Mouse (Mus musculus) heart, embryonic 12.5 days (tissue): ENCODE measurements around the gene Pola1. TPM values are rescaled to one million over a fixed set of nuclear protein-coding genes. Genes with fewer than 3 reads are reported as not detected.

Source experiments
- ATAC-seq: fragments of 200-750 bp; cut with Nextera tagmentation; 2 replicates; pipeline ENCODE4 v1.8.0; 2017; ENCODE audit warnings: moderate TSS enrichment, moderate library complexity; ENCODE audit not compliant: insufficient number of reproducible peaks, low FRiP score
- H3K27ac ChIP-seq: fragments of 300-500 bp; sonication (generic); 2 replicates; pipeline ENCODE4 v1.5.1; 2016; ENCODE audit warnings: mild to moderate bottlenecking, moderate library complexity; ENCODE audit not compliant: poor library complexity, severe bottlenecking
- H3K27me3 ChIP-seq: fragments of 300-500 bp; sonication (generic); replicated peaks from 2 replicates; pipeline ENCODE4 v1.6.1; 2016; ENCODE audit warnings: mild to moderate bottlenecking, moderate library complexity
- H3K36me3 ChIP-seq: fragments of 300-500 bp; sonication (generic); 2 replicates; pipeline ENCODE4 v1.6.1; 2016; ENCODE audit warnings: mild to moderate bottlenecking, moderate library complexity
- H3K4me1 ChIP-seq: fragments of 300-500 bp; sonication (generic); replicated peaks from 2 replicates; pipeline ENCODE4 v1.6.1; 2016; ENCODE audit warnings: mild to moderate bottlenecking
- H3K4me2 ChIP-seq: fragments of 300-500 bp; sonication (generic); 2 replicates; pipeline ENCODE4 v1.6.1; 2016; ENCODE audit warnings: mild to moderate bottlenecking, moderate library complexity
- H3K4me3 ChIP-seq: fragments of 300-500 bp; sonication (generic); 2 replicates; pipeline ENCODE4 v1.5.1; 2016; ENCODE audit warnings: mild to moderate bottlenecking
- H3K9ac ChIP-seq: fragments of 300-500 bp; sonication (generic); 2 replicates; pipeline ENCODE4 v1.6.1; 2016; ENCODE audit warnings: mild to moderate bottlenecking, moderate library complexity
- H3K9me3 ChIP-seq: fragments of 300-500 bp; sonication (generic); replicated peaks from 2 replicates; pipeline ENCODE4 v1.6.1; 2016; ENCODE audit warnings: mild to moderate bottlenecking, moderate library complexity
- WGBS: fragments of 180-500 bp; shearing (Covaris S2); methylation state at CpG from one replicate; pipeline ENCODE4 v1.1.7; 2016; 5-methylcytosine and 5-hydroxymethylcytosine counted together
- polyA plus RNA-seq: library from polyadenylated mRNA; unstranded; fragments of >200 nt; fragmentation: Nextera tagmentation; extraction: Ambion mirVana; gene quantifications from 2 replicates; pipeline ENCODE4 v1.2.1, GENCODE M21; 2016

The Pola1 gene
- polyA plus RNA-seq = 13.3 and 14.8 TPM in 2 replicates

DNA sequence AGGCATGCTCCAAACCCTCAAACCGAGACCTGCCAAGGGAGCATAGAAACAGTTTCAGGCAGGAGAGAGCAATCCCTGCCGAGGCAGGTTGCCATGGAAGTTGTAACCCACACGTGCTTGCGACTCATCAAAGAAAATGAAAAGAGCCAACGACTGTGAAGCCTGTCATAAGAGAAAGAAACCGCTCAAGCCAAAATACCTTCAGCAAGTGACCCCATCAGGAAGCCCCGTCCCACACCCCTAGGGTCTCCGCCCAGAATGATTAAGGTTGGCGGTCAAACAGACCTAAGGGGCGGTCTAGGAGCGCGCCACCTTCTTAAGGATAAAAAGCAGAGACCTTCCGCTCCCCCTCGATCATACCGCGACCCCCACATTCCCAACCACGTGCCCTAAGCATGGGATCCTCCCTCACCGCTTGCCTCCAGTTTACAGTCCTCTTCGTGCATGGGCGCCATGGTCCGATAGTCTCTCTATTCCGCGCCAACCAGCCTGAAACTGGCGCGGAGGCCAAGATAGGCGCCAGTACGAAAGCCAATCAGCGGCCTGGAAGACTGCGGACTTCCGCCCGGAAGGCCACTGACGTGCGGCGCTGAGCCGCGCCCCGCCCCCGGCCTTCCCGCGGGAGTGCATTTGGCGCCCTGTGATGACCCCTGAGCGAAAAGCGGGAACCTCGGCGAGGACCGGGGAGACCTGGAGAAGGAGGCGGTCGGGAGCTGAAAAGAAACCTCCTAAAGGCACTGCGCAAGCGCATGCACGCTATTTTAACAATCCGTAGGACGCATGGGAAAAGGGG lies at the start of gene Pola1:
TSS of gene Pola1 (minus strand) at position 499 of the 793 bp plus-strand sequence.
- Histone ChIP-seq H3K4me3 (peak within 1 kb of the TSS; percentile 72), H3K9me3 (no peaks in the 10 kb centered on the region), H3K36me3 (no peaks in the 10 kb centered on the region), H3K27me3 (no peaks in the 10 kb centered on the region), H3K9ac (peak within 1 kb of the TSS; percentile 73), H3K27ac (peak within 1 kb of the TSS; percentile 32), H3K4me2 (peak within 1 kb of the TSS; percentile 72), H3K4me1 (no peaks in the 10 kb centered on the region)
- peak; percentile 95 for ATAC-seq
- 18% methylated on average over 53 of the region's 53 CpGs for WGBS

DNA sequence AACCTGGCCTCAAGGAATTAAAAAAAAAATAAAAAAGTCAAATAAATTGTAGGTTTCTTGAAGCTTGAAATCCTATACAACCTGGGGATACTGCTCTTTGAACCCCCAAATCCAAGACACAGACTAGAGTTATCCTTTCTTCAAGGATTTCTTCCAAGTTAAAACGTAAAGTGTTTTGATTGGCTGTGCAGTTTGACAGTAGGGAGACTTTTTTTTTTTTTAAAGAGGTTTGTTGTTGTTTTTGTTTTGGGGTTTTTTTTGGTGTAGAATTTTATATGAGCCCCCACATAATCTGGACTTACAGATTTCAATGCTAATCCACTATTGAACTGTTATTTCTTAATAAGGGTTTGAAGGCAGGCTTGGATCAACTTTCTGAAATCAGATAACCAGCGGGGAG lies 44.3 kb upstream of the Pola1 start:
- 52% methylated on average over 2 of the region's 2 CpGs for WGBS
- Histone ChIP-seq H3K4me3 (no peak overlapping the region), H3K27ac (no peak overlapping the region), H3K36me3 (no peaks in the 10 kb centered on the region), H3K4me2 (no peak overlapping the region), H3K9ac (no peak overlapping the region), H3K9me3 (no peaks in the 10 kb centered on the region), H3K27me3 (no peaks in the 10 kb centered on the region; the same call in 1 of the 2 replicates), H3K4me1 (no peaks in the 10 kb centered on the region)
- ATAC-seq = no peak

DNA sequence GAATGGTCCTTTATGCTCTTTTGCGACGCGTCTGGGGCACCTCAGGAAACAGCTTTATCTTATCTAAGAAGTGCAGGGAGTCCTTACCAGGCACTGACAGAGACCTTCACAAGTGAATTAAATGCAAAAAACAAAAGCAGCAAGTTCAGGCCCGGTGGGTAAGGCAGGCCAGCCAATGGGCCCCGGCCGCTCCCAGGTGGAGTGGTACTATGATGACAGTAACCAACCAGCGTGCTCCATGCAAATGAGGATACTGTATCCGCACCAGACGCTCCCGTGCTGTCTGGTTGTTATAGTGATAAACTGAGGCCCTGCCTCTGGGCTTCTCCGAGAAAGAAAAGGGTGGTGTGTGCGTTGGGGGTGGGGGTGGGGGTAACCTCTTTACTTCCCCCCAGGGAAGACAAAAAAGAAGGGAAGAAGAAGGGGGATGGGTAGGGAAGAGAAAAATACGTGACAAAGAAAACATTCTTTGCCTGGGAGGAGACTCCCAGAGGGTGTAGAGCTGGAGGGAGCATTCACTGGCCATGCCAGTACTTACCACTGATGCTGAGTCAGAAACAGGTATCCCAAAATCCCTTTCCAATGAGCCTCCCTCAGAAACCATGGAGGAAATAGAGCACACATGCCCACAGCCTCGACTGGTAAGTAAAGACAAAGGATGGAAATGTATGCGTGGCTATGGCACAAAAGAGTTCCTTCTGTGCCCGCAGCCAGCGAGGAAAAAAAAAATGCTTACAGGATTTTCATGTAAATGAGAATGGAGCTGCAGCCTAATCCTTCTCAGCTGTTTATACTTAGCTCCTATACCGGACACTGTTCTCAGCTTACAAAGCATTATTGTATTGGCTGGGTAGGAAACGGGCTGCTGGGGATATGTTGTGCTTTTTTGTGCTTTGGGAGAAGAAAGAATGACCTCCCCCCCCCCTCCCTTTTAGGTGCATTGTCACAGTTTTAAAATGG lies 43.2 kb upstream of the Pola1 start:
- peak overlapping the region; percentile 74 for H3K4me2 ChIP-seq
- H3K9ac ChIP-seq = peak overlapping the region; percentile 45; the same call in 1 of the 2 replicates
- H3K4me1 ChIP-seq = no peaks in the 10 kb centered on the region
- peak overlapping the region; percentile 70 for H3K27ac ChIP-seq
- WGBS = 10% methylated on average over 19 of the region's 19 CpGs
- H3K4me3 ChIP-seq = peak overlapping the region; percentile 48
- no peaks in the 10 kb centered on the region for H3K9me3 ChIP-seq
- H3K27me3 ChIP-seq = no peaks in the 10 kb centered on the region; the same call in 1 of the 2 replicates
- no peaks in the 10 kb centered on the region for H3K36me3 ChIP-seq
- peak; percentile 100 for ATAC-seq

DNA sequence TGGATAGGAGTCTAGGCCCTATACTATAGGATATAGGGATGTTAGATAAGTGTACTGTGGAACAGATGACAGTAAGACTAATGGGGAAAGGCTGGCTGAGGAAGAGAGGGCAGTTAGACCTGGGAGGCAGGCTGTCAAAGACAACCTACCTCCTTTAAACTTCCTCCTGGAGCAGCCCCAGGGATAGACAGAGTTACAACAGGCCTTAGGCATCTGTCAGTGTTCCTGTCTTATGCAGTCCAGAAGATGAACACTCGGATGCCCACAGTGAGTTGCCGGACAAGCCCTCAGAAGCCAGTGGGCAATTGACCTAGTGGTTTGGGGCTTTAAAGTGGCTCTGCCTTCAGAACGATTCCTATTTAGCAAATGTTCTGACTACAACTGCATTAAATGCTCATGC lies 42.5 kb upstream of the Pola1 start:
- Histone ChIP-seq H3K4me2 (peak overlapping the region; percentile 74), H3K9ac (no peak overlapping the region), H3K4me1 (no peaks in the 10 kb centered on the region), H3K27ac (peak overlapping the region; percentile 66), H3K9me3 (no peaks in the 10 kb centered on the region), H3K27me3 (no peaks in the 10 kb centered on the region; the same call in 1 of the 2 replicates), H3K4me3 (peak overlapping the region; percentile 48; the same call in 1 of the 2 replicates), H3K36me3 (no peaks in the 10 kb centered on the region)
- ATAC-seq = peak; percentile 38; the same call in 1 of the 2 replicates
- WGBS = 21% methylated on average over 3 of the region's 3 CpGs

DNA sequence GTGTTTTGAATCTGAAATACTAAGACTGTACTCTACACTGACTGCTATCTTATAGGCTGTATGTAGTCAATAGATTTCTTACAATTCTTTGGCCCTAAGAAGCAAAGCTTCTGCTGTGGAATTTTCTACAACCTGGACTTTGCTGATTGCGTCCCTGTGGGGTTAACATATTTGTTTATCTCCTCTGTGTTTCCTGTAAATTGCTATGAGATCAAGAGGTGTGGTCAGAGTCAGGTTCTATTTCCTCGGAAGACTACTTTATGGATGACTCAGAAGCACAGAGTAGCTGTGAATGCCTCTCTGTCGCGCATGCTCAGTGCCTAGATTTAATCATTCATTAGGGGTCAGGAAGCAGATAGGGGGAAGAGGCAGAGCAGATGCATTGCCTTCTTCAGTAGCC lies 32.8 kb upstream of the Pola1 start:
- H3K27me3 ChIP-seq = no peaks in the 10 kb centered on the region
- no peak for ATAC-seq
- no peaks in the 10 kb centered on the region for H3K9me3 ChIP-seq
- no peak overlapping the region for H3K9ac ChIP-seq
- no peaks in the 10 kb centered on the region for H3K4me1 ChIP-seq
- H3K27ac ChIP-seq = no peak overlapping the region
- no peak overlapping the region for H3K4me2 ChIP-seq
- WGBS = 44% methylated on average over 4 of the region's 4 CpGs
- no peak overlapping the region for H3K4me3 ChIP-seq
- no peaks in the 10 kb centered on the region for H3K36me3 ChIP-seq

DNA sequence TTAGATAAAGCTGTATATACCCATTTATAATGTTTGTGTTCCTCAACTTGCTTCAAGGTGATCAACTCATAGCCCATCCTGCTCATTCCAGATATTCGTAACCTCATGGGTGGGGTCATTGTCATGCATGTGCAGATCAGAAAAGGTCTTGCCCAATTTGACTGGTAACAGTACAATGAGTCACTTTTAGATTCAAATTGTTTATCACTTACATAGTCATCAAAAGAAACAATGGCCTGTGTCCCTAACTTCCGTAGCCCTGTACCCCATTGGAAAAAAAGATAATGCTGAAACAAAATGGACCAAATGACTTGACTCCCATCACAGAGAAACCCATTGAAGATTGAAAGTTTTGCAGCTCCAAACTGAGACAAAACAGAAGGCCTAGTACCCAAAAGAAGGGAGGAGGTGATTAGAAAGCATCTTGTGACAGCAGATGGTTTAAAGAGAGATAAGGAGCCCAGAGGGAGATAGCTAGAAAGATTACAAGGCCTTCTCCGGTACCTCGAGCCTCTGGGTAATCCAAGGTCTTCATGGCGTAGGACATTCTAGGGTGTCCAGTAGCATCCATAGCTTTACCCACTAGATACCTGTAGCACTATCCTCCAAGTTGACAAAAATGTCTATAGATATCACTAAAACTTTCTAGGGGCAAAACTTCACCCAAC lies 32.1 kb upstream of the Pola1 start:
- H3K27ac ChIP-seq = no peak overlapping the region
- H3K36me3 ChIP-seq = no peaks in the 10 kb centered on the region
- no peaks in the 10 kb centered on the region for H3K27me3 ChIP-seq
- no peaks in the 10 kb centered on the region for H3K4me1 ChIP-seq
- H3K4me3 ChIP-seq = no peak overlapping the region
- no peak overlapping the region for H3K4me2 ChIP-seq
- WGBS = 70% methylated on average over 5 of the region's 5 CpGs
- H3K9me3 ChIP-seq = no peaks in the 10 kb centered on the region
- ATAC-seq = no peak
- H3K9ac ChIP-seq = no peak overlapping the region

DNA sequence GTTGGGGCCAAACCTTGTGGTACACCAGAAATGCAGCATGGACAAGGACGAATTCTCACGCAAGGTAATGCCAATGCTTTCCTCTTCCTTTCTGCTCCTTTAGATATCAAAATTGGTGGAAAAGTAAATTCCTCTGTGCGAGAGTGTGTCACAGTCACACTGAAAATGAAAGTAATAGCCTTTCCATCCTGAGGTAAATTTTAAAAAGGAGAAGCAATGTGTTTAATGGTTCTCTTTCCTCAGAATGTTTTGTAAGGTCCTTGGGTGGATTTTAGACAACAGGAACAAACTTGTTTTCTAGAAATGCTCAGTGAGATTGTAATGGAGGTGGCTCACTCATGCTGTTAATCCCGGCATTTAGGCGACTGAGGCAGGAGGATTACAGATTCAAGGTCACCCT lies 23.2 kb upstream of the Pola1 start:
- 72% methylated on average over 5 of the region's 5 CpGs for WGBS
- H3K36me3 ChIP-seq = no peaks in the 10 kb centered on the region

DNA sequence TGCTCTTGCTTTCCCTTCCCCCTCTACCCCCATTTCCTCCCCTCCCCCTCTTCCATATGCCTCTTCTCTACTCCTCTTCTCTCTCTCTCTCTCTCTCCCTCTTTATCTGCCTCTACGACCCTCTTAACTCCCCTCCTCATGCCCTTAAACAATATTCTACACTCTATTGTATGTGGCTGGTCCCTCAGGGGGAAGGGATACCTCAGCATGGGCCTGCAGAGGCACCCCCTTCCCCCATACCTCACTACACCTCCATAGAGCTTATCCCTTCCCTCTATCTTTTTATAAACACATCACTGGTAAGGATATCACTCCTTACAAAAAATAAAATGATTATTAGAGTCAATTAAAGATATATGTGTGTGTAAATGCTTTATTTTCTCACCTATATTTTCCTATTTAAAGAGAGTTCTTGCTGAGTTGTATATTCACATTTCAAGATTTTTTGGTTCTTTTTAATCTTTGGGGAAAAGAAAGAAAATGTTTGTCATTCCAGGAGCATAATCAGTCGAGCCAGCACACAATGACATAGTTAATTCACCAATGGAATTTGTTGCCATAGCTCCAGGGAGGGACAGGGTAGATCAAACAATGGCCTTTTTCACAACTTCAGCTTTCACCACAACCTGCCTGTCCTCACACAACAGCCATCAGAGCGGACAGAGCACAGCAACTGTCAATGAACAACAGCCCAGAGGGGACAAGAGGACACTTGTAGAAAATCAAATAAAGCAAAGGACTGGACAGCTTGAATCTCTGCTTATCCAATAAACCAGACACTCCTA lies 22.5 kb upstream of the Pola1 start, which contains the start of gene Pcyt1b:
TSS of gene Pcyt1b (plus strand) at position 646 of the 785 bp plus-strand sequence.
- Histone ChIP-seq H3K9me3 (no peaks in the 10 kb centered on the region), H3K9ac (no peak within 1 kb of the TSS), H3K4me1 (0 out of 2 replicates have a peak, but pooled peaks cover 3% of the 10 kb centered on the region), H3K27ac (no peak within 1 kb of the TSS), H3K4me3 (no peak within 1 kb of the TSS), H3K36me3 (no peaks in the 10 kb centered on the region), H3K27me3 (no peaks in the 10 kb centered on the region), H3K4me2 (no peak within 1 kb of the TSS)
- no peak for ATAC-seq
- 14% methylated on average over 3 of the region's 3 CpGs for WGBS

More for the DNA sequence above, 23.2 kb upstream of the Pola1 start:
- no peaks in the 10 kb centered on the region for H3K9me3 ChIP-seq
- no peaks in the 10 kb centered on the region for H3K27me3 ChIP-seq
- H3K27ac ChIP-seq = no peak overlapping the region
- no peak overlapping the region for H3K4me3 ChIP-seq
- H3K9ac ChIP-seq = no peak overlapping the region
- H3K4me1 ChIP-seq = 0 out of 2 replicates have a peak, but pooled peaks cover 3% of the 10 kb centered on the region
- no peak overlapping the region for H3K4me2 ChIP-seq
- ATAC-seq = no peak

DNA sequence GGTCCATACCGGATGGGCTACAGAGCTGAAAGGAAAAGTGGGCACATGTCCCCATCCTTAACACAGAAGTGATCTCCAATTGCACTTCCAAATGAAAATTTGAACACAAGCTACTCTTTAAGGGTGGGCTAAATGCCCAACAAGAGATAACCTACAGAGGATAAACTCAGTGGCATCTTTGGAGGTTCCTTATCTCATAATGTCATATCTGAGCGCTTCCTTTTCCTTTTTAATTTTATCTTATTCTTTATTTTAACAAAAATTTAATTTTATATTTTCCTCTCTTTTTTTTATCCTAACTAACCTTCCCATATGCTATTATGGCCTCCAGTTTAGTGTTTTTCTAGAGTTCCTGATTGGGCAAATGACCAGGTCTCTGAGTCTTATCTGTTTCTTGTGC lies 18.8 kb upstream of the Pola1 start:
- no peaks in the 10 kb centered on the region for H3K27me3 ChIP-seq
- H3K9me3 ChIP-seq = no peaks in the 10 kb centered on the region
- H3K4me3 ChIP-seq = no peak overlapping the region
- 86% methylated on average over 2 of the region's 2 CpGs for WGBS
- no peak overlapping the region for H3K27ac ChIP-seq
- no peak overlapping the region for H3K9ac ChIP-seq
- 0 out of 2 replicates have a peak, but pooled peaks cover 3% of the 10 kb centered on the region for H3K4me1 ChIP-seq
- H3K36me3 ChIP-seq = no peaks in the 10 kb centered on the region
- ATAC-seq = no peak
- no peak overlapping the region for H3K4me2 ChIP-seq

DNA sequence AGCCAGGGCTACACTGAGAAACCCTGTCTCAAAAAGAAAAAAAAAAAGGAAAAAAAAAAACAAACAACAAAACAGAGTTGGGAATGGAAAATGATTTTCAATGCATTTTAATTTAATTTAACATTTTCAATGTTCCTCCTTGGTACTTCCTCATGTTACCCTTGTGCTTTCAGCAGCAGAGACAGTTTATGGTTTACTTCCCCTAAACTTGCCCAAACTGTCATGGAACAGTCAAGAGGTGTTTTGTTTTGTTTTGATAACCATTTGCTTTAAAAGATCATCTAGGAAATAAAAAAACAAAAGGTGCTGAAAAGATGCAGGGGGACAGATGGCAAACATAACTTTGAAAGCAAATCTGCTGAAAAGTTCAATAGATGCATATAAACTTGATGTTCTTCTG lies 12.1 kb upstream of the Pola1 start:
- Histone ChIP-seq H3K4me3 (no peak overlapping the region), H3K9ac (no peak overlapping the region)
- no peak for ATAC-seq

More for the DNA sequence above, 12.1 kb upstream of the Pola1 start:
- H3K36me3 ChIP-seq = no peaks in the 10 kb centered on the region
- no peak overlapping the region for H3K27ac ChIP-seq
- no peaks in the 10 kb centered on the region for H3K4me1 ChIP-seq
- H3K4me2 ChIP-seq = no peak overlapping the region
- H3K27me3 ChIP-seq = no peaks in the 10 kb centered on the region
- H3K9me3 ChIP-seq = no peaks in the 10 kb centered on the region
